Mouse (Mus musculus) forebrain, embryonic 10.5 days (tissue): ENCODE measurements around the gene Tmem62. TPM values are rescaled to one million over a fixed set of nuclear protein-coding genes. Genes with fewer than 3 reads are reported as not detected.

Source experiments
- DNase-seq: peaks from one replicate; pipeline ENCODE4 v3.0.0-alpha.2; 2017; ENCODE audit warnings: low spot score; ENCODE audit errors: extremely low spot score
- H3K27ac ChIP-seq: fragments of 300-500 bp; sonication (generic); 2 replicates; pipeline ENCODE4 v1.5.1; 2016; ENCODE audit warnings: mild to moderate bottlenecking
- H3K27me3 ChIP-seq: fragments of 300-500 bp; sonication (generic); 2 replicates; pipeline ENCODE4 v1.6.1; 2016; ENCODE audit warnings: mild to moderate bottlenecking; ENCODE audit not compliant: poor library complexity, severe bottlenecking
- H3K36me3 ChIP-seq: fragments of 300-500 bp; sonication (generic); replicated peaks from 2 replicates; pipeline ENCODE4 v1.6.1; 2016; ENCODE audit warnings: mild to moderate bottlenecking, moderate library complexity
- H3K4me1 ChIP-seq: fragments of 300-500 bp; sonication (generic); 2 replicates; pipeline ENCODE4 v1.6.1; 2016
- H3K4me3 ChIP-seq: fragments of 300-500 bp; sonication (generic); 2 replicates; pipeline ENCODE4 v1.5.1; 2016; ENCODE audit warnings: mild to moderate bottlenecking, moderate library complexity
- H3K9me3 ChIP-seq: fragments of 300-500 bp; sonication (generic); 2 replicates; pipeline ENCODE4 v1.6.1; 2016; ENCODE audit warnings: mild to moderate bottlenecking, moderate library complexity
- WGBS: fragments of 180-500 bp; shearing (Covaris S2); methylation state at CpG from one replicate; pipeline ENCODE4 v1.1.7; 2016; 5-methylcytosine and 5-hydroxymethylcytosine counted together
- microRNA-seq: library from miRNA; unstranded; fragments of <30 nt; microRNA quantifications from one replicate; pipeline ENCODE4, GENCODE M21; 2017
- polyA plus RNA-seq: library from polyadenylated mRNA; unstranded; fragments of >200 nt; fragmentation: Nextera tagmentation; extraction: Ambion mirVana; gene quantifications from 2 replicates; pipeline ENCODE4 v1.2.1, GENCODE M21; 2016

The Tmem62 gene
- polyA plus RNA-seq, 1 experiment from 2014 or later: 2.0 TPM

DNA sequence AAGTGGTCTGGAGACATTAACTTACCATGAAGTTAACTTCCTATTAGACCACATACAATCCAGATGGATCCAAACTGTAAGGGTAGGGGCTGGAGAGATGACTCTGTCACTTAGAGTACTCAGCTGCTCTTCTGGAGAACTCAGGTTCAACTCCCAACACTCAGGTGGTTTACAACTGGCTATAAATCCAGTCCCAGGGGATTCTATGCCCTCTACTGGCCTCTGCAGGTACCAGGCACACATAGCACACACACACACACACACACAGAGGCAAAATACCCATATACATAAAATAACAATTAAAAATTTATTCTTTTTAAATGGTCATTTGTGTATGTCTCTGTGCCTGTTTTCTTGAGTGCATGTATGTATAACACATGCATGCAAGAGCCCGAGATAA is 62.6 kb downstream of the Tmem62 start:
- Histone ChIP-seq H3K9me3 (no peaks in the 10 kb centered on the region), H3K4me3 (no peak overlapping the region), H3K4me1 (no peaks in the 10 kb centered on the region), H3K36me3 (no peaks in the 10 kb centered on the region), H3K27me3 (no peaks in the 10 kb centered on the region), H3K27ac (no peak overlapping the region)
- DNase-seq: no peak
- 92% methylated on average over 1 of the region's 1 CpGs for WGBS

DNA sequence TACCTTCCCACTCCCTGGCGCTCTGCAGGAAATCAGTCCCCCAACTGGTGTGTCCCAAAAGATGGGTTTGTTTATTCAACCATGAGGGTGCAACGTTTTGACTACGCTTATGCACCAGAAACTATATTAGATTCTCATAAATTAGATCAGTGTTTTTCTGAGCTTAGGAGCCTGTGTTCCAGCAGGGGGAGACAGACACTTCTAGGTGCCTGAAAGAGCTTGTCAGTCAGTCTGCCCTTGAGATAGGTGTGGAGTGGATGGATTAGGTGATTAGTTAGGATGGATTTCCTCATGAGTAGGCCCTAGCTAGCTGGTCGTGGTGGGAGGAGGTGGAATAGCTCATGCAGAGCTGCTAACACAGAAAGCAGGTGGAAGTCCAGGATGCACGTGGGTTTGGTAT is 64.3 kb downstream of the Tmem62 start:
- H3K4me3 ChIP-seq: no peak overlapping the region
- H3K27me3 ChIP-seq: no peaks in the 10 kb centered on the region
- peaks cover 6% of the 10 kb centered on the region; the same call in 1 of the 2 replicates for H3K4me1 ChIP-seq
- H3K36me3 ChIP-seq: no peaks in the 10 kb centered on the region
- no peaks in the 10 kb centered on the region for H3K9me3 ChIP-seq
- DNase-seq: no peak
- no peak overlapping the region for H3K27ac ChIP-seq
- WGBS: 54% methylated on average over 5 of the region's 5 CpGs

- 74% methylated on average over 4 of the region's 4 CpGs for WGBS
- H3K9me3 ChIP-seq: no peaks in the 10 kb centered on the region
- H3K36me3 ChIP-seq: no peaks in the 10 kb centered on the region
- H3K27ac ChIP-seq: no peak overlapping the region
- no peaks in the 10 kb centered on the region for H3K27me3 ChIP-seq
- no peak for DNase-seq
- H3K4me3 ChIP-seq: no peak overlapping the region
- peaks cover 6% of the 10 kb centered on the region; the same call in 1 of the 2 replicates for H3K4me1 ChIP-seq
These were observed 68.8 kb downstream of the Tmem62 start for GRCm38 (mm10) chr2:121045653-121046052.

DNA sequence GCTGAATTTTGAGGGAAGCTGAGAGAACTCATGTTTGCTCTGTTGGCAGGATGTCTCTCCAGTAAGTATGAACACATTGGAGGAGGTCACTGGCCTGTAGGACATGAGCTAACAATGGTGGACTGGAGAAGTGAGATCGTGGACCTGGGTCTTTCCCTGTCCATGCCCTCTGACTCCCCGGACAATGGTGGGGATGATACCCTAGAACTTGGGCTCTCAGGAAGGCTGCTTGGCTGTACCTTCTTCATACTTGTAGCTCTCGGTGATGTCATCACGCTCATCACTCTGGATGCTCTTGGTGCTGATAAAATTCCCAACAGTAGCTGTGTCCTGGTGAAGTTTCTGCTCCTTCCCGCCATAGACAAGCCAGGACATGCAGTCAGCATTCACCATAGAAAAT is 75.4 kb downstream of the Tmem62 start:
- Histone ChIP-seq H3K9me3 (no peaks in the 10 kb centered on the region), H3K27me3 (no peaks in the 10 kb centered on the region), H3K4me3 (no peak overlapping the region), H3K36me3 (no peaks in the 10 kb centered on the region), H3K27ac (no peak overlapping the region), H3K4me1 (no peaks in the 10 kb centered on the region)
- no peak for DNase-seq
- WGBS: 88% methylated on average over 5 of the region's 5 CpGs

- Histone ChIP-seq H3K4me1 (no peaks in the 10 kb centered on the region), H3K4me3 (no peak overlapping the region), H3K36me3 (no peaks in the 10 kb centered on the region), H3K27ac (no peak overlapping the region), H3K27me3 (no peaks in the 10 kb centered on the region), H3K9me3 (no peaks in the 10 kb centered on the region)
- no peak for DNase-seq
- 80% methylated on average over 2 of the region's 2 CpGs for WGBS
These were observed 77.2 kb downstream of the Tmem62 start for GRCm38 (mm10) chr2:121054060-121054459.

DNA sequence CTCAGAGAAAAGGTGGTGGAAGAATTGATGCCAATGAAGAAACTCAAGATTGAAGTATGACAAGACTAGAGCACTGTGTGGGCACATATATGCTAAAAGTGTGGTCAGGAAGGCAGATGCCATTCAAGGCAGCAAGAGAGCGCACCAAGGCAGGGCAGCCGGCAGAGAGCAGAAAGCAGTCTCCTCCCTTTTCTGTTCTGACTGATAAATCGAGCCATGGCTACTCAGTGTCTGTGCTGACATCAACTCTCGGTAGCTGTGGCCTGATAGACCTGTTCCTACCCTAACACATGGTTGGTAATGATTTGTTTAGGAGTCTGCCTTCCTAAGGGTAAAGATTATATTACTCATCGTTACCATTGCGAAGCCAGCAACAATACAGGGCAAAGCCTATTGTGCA is 79.1 kb downstream of the Tmem62 start:
- Histone ChIP-seq H3K36me3 (no peaks in the 10 kb centered on the region), H3K4me3 (no peak overlapping the region), H3K4me1 (no peaks in the 10 kb centered on the region), H3K9me3 (no peaks in the 10 kb centered on the region), H3K27ac (no peak overlapping the region), H3K27me3 (no peaks in the 10 kb centered on the region)
- no peak for DNase-seq
- WGBS: 88% methylated on average over 6 of the region's 6 CpGs

Small RNA genes within 50 kb of the gene (microRNA-seq; reads per million reads assigned to microRNA genes)
- not detected for gene Gm44325

Other genes starting within 250 kb of the Tmem62 start
- 4.7 and 6.5 TPM in 2 replicates for gene Cdan1, start 126.9 kb upstream of the Tmem62 start, polyA plus RNA-seq
- 3.7 and 5.2 TPM in 2 replicates for gene Ttbk2, start 126.4 kb upstream of the Tmem62 start, polyA plus RNA-seq
- gene Ubr1, start 6.3 kb upstream of the Tmem62 start, polyA plus RNA-seq: 27.0 and 27.7 TPM in 2 replicates
- gene Ccndbp1, start 31.4 kb downstream of the Tmem62 start, polyA plus RNA-seq: 31.3 and 32.3 TPM in 2 replicates
- 6.2 and 10.9 TPM in 2 replicates for gene Epb42, start 60.1 kb downstream of the Tmem62 start, polyA plus RNA-seq
- not detected in 2 replicates for gene Tgm5, start 108.8 kb downstream of the Tmem62 start, polyA plus RNA-seq
- not detected in 2 replicates for gene Tgm7, start 132.8 kb downstream of the Tmem62 start, polyA plus RNA-seq
- 24.7 and 25.2 TPM in 2 replicates for gene Adal, start 163.4 kb downstream of the Tmem62 start, polyA plus RNA-seq
- gene Lcmt2, start 163.6 kb downstream of the Tmem62 start, polyA plus RNA-seq: 19.1 and 21.6 TPM in 2 replicates
- gene Tubgcp4, start 193.6 kb downstream of the Tmem62 start, polyA plus RNA-seq: 88.0 and 89.4 TPM in 2 replicates
- gene Zscan29, start 194.1 kb downstream of the Tmem62 start, polyA plus RNA-seq: 12.4 and 14.6 TPM in 2 replicates